Mouse (Mus musculus) limb, embryonic 13.5 days (tissue): ENCODE data around the gene Sept6. TPM values are rescaled to one million over a fixed set of nuclear protein-coding genes. Genes with fewer than 3 reads are reported as not detected.

Experiments
- ATAC-seq: fragments of 200-750 bp; cut with Nextera tagmentation; 2 replicates; pipeline ENCODE4 v1.8.0; 2017; ENCODE audit warnings: low read depth, moderate number of reproducible peaks, moderate TSS enrichment; ENCODE audit not compliant: low FRiP score
- H3K27ac ChIP-seq: fragments of 300-500 bp; sonication (generic); 2 replicates; pipeline ENCODE4 v1.5.1; 2015; ENCODE audit warnings: inconsistent platforms, mild to moderate bottlenecking, moderate library complexity
- H3K27me3 ChIP-seq: fragments of 300-500 bp; sonication (generic); 2 replicates; pipeline ENCODE4 v1.6.1; 2015; ENCODE audit warnings: mild to moderate bottlenecking, inconsistent platforms
- H3K36me3 ChIP-seq: fragments of 300-500 bp; sonication (generic); 2 replicates; pipeline ENCODE4 v1.6.1; 2015; ENCODE audit warnings: inconsistent platforms, mild to moderate bottlenecking, moderate library complexity
- H3K4me1 ChIP-seq: fragments of 300-500 bp; sonication (generic); 2 replicates; pipeline ENCODE4 v1.6.1; 2015; ENCODE audit warnings: inconsistent platforms
- H3K4me2 ChIP-seq: fragments of 300-500 bp; sonication (generic); replicated peaks from 2 replicates; pipeline ENCODE4 v1.6.1; 2015; ENCODE audit warnings: inconsistent platforms, mild to moderate bottlenecking, moderate library complexity
- H3K4me3 ChIP-seq: fragments of 300-500 bp; sonication (generic); 2 replicates; pipeline ENCODE4 v1.5.1; 2015; ENCODE audit warnings: moderate library complexity, mild to moderate bottlenecking, inconsistent platforms
- H3K9ac ChIP-seq: fragments of 300-500 bp; sonication (generic); 2 replicates; pipeline ENCODE4 v1.6.1; 2015; ENCODE audit warnings: mild to moderate bottlenecking, inconsistent platforms
- H3K9me3 ChIP-seq: fragments of 300-500 bp; sonication (generic); 2 replicates; pipeline ENCODE4 v1.6.1; 2016; ENCODE audit warnings: inconsistent platforms
- WGBS: fragments of 180-500 bp; shearing (Covaris S2); methylation state at CpG from one replicate; pipeline ENCODE4 v1.1.7; 2015; 5-methylcytosine and 5-hydroxymethylcytosine counted together
- polyA plus RNA-seq: library from polyadenylated mRNA; unstranded; fragments of >200 nt; fragmentation: Nextera tagmentation; extraction: Ambion mirVana; gene quantifications from 2 replicates; pipeline ENCODE4 v1.2.1, GENCODE M21; 2015

Sept6 gene
- polyA plus RNA-seq, 1 experiment from 2014 or later, result 75.9 TPM

DNA sequence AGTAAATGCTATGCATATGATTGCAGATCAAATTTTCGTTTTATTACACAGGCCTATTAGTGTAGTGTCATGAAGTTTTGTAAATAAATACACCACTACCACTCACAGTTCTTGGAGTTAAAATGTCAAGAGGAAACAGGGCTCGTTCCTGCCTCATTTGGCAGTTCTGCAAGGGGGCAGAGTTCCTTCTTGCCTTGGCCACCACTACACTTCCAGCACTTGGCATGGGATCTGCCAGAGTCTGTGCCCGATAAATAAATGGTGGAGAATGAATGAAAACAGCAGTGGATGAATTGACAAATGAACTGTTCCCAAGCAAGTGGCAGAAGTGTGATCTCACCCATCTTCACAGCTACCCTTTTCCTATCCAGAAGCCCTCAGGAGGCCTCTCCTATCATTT lies 6.6 kb downstream of the Sept6 start:
- Histone ChIP-seq H3K27ac (no peak overlapping the region; the same call in 1 of the 2 replicates), H3K4me3 (no peak overlapping the region), H3K9ac (no peak overlapping the region), H3K9me3 (no peaks in the 10 kb centered on the region), H3K27me3 (no peaks in the 10 kb centered on the region), H3K4me1 (peaks cover 40% of the 10 kb centered on the region), H3K36me3 (no peaks in the 10 kb centered on the region), H3K4me2 (peak overlapping the region; percentile 50; the same call in 1 of the 2 replicates)
- ATAC-seq, result no peak
- whole genome bisulfite sequencing, result 60% methylated on average over 3 of the region's 3 CpGs

DNA sequence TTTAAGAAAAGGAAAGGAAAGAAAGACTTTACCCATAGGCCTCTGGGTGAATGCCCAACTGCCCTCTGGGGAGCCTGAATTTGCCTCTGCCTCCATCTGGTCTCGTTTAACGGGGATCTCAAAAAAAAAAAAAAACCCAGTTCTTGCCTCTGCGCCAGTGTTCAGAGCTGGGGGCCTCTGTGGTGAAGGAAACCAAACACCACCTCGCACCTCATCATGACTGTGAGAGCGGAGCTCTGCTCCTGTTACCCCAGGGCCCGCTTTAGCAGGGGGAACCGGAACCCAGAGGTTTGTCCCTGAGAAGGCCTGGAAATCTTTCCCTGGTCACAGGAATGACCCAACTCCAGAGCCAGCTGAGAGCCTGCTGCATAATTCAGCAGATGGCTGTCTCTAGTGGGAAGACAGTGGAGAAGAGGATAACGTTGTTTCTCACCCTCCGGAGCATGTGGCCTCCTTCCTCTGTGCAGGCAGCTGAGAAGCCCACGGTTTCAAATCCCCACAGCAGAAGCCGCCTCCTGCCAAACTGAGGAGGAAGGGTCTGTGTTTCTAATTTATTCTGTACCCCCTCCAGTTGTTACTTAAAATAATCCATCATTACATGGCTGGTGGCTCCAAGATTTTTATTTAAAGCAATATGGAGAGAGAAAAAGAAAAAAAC lies 7.8 kb downstream of the Sept6 start:
- peak overlapping the region; percentile 50 for H3K4me2 ChIP-seq
- no peak overlapping the region; the same call in 1 of the 2 replicates for H3K4me3 ChIP-seq
- H3K27me3 ChIP-seq, result no peaks in the 10 kb centered on the region
- peak overlapping the region; percentile 19; the same call in 1 of the 2 replicates for H3K9ac ChIP-seq
- peaks cover 40% of the 10 kb centered on the region for H3K4me1 ChIP-seq
- no peaks in the 10 kb centered on the region for H3K9me3 ChIP-seq
- 26% methylated on average over 11 of the region's 11 CpGs for WGBS
- H3K36me3 ChIP-seq, result no peaks in the 10 kb centered on the region
- peak overlapping the region; percentile 91 for H3K27ac ChIP-seq
- ATAC-seq, result peak; percentile 92

DNA sequence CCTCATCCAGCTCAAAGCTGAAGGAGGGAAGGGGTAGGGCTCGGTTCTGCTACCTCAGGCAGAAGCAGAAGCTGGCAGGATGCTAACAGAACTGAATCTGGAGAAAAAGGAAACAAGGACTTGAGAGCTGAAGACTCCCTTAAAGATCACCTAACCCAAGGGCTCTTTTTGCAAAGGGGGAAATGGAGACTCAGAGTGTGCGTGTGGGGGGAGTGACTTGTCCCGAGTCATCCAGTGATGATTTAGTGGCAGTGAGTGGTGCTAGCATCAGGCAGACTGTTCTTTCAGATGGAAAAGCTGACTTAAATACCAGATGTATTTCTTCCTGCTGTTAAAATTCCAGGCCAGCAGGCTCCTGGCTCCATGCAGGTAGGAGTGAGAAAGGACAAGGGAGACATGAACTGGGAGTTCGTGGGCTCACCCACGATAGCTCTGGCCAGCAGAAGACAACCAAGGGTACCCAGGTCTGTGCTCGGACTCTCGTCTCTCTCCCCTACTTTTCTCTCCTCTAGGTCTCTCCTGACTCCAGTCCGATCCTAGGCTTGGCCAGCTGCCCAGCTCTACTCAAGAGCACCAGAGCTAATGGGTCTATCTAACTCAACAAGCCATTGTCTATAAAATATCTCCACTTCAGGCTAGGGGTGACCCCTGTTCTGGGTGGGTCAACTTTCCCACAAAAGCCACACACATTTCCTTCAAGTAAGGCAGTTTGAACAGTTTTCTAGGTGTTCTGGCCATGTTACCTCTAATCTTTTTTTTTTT lies 8.5 kb downstream of the Sept6 start:
- Histone ChIP-seq H3K27me3 (no peaks in the 10 kb centered on the region), H3K4me3 (no peak overlapping the region), H3K4me2 (peak overlapping the region; percentile 50), H3K27ac (peak overlapping the region; percentile 91), H3K36me3 (no peaks in the 10 kb centered on the region), H3K9ac (no peak overlapping the region), H3K9me3 (no peaks in the 10 kb centered on the region), H3K4me1 (peaks cover 40% of the 10 kb centered on the region)
- ATAC-seq, result peak; percentile 72
- WGBS, result 29% methylated on average over 8 of the region's 8 CpGs

DNA sequence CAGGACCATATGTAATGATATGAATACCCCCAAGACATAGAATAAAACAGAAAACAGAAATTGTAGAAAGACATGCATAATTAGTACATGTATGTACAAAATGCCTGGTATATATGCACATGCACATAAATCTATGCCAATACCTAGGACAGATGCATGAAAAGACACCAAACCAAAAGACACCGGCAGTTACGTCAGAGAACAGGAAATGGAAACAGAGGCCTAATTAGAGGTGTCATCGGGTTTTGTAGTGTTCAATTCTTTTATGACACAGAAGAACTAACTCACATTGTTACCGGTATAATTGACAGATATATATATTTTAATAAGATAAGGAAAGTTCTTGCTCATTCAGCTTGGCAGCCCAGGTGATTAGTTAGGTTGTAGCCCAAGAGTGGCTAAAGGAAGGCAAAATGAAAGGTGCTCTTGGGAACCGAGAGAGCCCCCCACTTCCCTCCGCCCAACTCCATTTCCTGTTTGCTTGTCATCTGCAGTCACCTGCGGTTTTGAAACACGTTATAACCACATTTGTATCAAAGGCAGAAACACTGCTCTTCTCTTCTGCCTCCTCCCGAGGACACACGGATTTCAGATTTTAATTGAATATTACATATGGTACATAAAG lies 10.9 kb downstream of the Sept6 start:
- Histone ChIP-seq H3K36me3 (no peaks in the 10 kb centered on the region), H3K27me3 (no peaks in the 10 kb centered on the region), H3K9me3 (no peaks in the 10 kb centered on the region), H3K27ac (no peak overlapping the region), H3K4me1 (peaks cover 23% of the 10 kb centered on the region), H3K9ac (no peak overlapping the region), H3K4me3 (no peak overlapping the region), H3K4me2 (no peak overlapping the region)
- no peak for ATAC-seq
- 76% methylated on average over 10 of the region's 10 CpGs for WGBS

DNA sequence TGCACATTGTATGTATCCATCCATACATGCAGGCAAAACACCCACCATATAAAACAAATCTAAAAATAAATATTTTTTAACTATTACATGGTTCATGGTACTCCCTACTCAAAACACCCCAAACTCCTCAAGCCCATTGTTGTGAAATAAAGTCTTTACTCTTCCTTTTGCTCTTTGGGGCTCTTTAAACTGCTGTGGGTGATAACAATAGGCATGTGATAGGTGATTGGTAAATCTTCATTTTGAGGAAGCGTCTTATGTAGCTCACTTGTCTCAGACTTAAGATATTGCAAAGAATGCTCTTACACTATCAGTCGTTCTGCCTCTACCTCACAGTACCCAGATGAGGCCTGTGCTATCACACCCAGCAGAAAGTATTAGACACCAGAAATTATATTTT lies 13.7 kb downstream of the Sept6 start:
- ATAC-seq, result no peak
- H3K27ac ChIP-seq, result no peak overlapping the region
- H3K36me3 ChIP-seq, result 0 out of 2 replicates have a peak, but pooled peaks cover 3% of the 10 kb centered on the region
- H3K4me3 ChIP-seq, result no peak overlapping the region
- peaks cover 4% of the 10 kb centered on the region; the same call in 1 of the 2 replicates for H3K4me1 ChIP-seq
- no peaks in the 10 kb centered on the region for H3K27me3 ChIP-seq
- WGBS, result 87% methylated on average over 2 of the region's 2 CpGs
- no peak overlapping the region for H3K9ac ChIP-seq
- H3K4me2 ChIP-seq, result no peak overlapping the region
- H3K9me3 ChIP-seq, result no peaks in the 10 kb centered on the region

DNA sequence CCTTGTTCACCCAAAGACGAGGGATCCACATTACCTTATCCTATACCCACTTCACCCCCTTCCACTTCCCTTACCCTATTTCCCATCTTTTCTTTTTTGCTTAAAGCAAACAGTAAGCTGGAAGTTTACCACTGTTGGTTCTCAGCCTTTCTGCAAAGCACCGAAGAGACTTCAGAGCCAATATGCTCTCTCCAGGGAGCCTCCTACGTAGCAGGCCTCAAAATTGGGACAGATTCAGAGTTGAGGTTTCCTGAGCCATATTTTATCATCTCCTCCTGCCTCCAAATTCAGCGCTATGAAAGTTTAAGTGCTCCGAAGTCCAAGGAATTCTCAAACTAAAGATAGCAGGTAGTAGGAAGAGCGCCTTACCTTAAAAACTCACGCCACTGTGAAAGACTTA lies 14.6 kb downstream of the Sept6 start:
- no peak overlapping the region for H3K27ac ChIP-seq
- no peak overlapping the region for H3K4me3 ChIP-seq
- H3K36me3 ChIP-seq, result 0 out of 2 replicates have a peak, but pooled peaks cover 3% of the 10 kb centered on the region
- no peak overlapping the region for H3K9ac ChIP-seq
- no peaks in the 10 kb centered on the region for H3K27me3 ChIP-seq
- H3K9me3 ChIP-seq, result no peaks in the 10 kb centered on the region
- H3K4me2 ChIP-seq, result no peak overlapping the region
- WGBS, result 86% methylated on average over 7 of the region's 7 CpGs
- ATAC-seq, result no peak
- H3K4me1 ChIP-seq, result no peaks in the 10 kb centered on the region

DNA sequence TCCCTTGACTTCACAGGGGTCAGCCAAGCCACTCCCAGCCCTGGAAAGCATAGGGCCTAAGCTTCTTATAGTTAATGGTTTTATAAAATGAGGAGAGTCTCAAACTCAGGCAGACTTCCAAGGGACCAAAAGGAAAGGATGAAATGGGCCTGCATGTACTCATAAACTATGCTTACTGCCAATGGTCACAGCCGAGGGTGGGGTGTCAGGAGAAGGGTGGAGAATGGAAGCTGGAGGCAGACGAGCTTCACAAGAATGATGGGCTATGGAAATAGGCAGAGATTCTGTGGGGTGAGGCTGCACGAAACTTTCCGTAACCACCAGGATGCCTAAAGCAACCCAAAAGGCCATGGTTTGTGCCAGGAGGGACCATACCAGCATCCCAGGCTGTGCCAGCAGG lies 15.3 kb downstream of the Sept6 start:
- no peak overlapping the region for H3K27ac ChIP-seq
- no peak overlapping the region for H3K4me2 ChIP-seq
- no peaks in the 10 kb centered on the region for H3K27me3 ChIP-seq
- 85% methylated on average over 4 of the region's 4 CpGs for WGBS
- no peak overlapping the region for H3K9ac ChIP-seq
- 0 out of 2 replicates have a peak, but pooled peaks cover 3% of the 10 kb centered on the region for H3K36me3 ChIP-seq
- H3K9me3 ChIP-seq, result no peaks in the 10 kb centered on the region
- ATAC-seq, result no peak
- no peak overlapping the region for H3K4me3 ChIP-seq
- H3K4me1 ChIP-seq, result no peaks in the 10 kb centered on the region

DNA sequence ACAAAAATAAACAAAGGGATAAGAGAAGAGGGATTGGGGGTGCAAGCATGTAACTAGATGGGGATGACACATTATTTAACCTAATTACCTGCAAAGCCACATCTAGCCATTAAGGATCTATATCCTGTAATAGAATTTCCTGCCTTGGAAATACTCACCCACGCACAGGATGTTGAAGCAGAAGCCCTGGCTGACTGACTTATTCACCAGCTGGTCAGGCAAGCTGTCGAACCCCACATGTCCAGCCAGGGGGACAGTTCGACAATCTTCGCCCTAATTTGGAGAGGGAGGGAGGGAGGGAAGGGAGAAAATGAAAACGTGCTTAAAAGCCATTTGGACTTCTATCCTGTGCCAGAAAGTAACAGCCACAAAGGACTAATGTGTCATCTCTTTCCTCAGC lies 16.7 kb downstream of the Sept6 start:
- H3K4me2 ChIP-seq, result no peak overlapping the region
- 0 out of 2 replicates have a peak, but pooled peaks cover 3% of the 10 kb centered on the region for H3K36me3 ChIP-seq
- ATAC-seq, result no peak
- H3K4me3 ChIP-seq, result no peak overlapping the region
- H3K9ac ChIP-seq, result no peak overlapping the region
- H3K27ac ChIP-seq, result no peak overlapping the region
- H3K27me3 ChIP-seq, result no peaks in the 10 kb centered on the region
- H3K9me3 ChIP-seq, result no peaks in the 10 kb centered on the region
- WGBS, result 54% methylated on average over 5 of the region's 5 CpGs
- no peaks in the 10 kb centered on the region for H3K4me1 ChIP-seq

DNA sequence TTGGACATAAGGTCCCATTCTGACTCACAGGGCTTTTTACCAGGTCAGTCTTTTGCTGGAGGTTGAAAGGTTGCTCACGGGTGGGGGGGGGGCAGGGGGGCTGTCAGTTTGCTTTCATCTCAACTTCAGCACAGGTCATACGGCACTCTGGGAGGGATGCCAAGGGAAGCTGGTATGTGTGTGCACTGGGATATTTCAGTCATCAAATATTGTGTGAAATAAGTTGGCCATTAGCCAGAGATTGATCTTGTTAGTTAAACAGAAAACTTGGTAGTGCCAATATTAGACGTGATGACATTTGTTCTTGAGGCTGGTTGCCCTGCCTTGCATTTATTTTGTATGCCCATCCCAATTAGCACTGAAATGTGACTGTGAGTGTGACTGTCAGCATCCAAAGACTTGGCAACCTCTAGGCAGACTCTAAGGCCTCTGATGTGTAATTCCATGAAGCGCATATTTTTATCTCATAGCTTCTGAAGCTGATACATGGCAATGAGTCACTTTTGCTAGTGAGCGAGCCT lies 18.6 kb downstream of the Sept6 start:
- H3K4me1 ChIP-seq, result no peaks in the 10 kb centered on the region
- no peaks in the 10 kb centered on the region for H3K9me3 ChIP-seq
- no peak overlapping the region for H3K9ac ChIP-seq
- no peaks in the 10 kb centered on the region for H3K27me3 ChIP-seq
- 78% methylated on average over 5 of the region's 5 CpGs for WGBS
- H3K36me3 ChIP-seq, result 0 out of 2 replicates have a peak, but pooled peaks cover 3% of the 10 kb centered on the region
- H3K4me3 ChIP-seq, result no peak overlapping the region
- no peak overlapping the region for H3K4me2 ChIP-seq
- no peak overlapping the region for H3K27ac ChIP-seq
- ATAC-seq, result no peak

DNA sequence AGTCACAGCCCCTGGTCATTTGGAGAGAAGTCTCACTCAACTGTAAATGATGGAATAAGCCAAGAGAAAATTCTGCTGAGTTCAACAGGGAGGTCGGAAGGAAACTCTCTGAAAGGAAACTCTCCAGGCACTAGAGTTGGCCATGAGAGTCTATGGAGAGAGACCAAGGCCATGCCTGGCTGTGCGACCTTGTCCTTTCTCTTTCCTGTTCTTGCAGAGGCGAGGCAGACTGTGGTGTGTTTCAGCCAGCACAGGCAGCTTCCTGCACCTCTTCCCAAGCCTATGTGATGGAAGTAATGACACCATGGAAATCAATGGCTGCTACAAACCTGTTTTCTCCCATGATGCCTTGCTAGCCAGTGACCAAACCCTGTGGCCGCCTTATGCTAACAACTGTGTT lies 20.4 kb downstream of the Sept6 start:
- Histone ChIP-seq H3K4me1 (no peaks in the 10 kb centered on the region), H3K27me3 (no peaks in the 10 kb centered on the region), H3K36me3 (peaks cover 3% of the 10 kb centered on the region; the same call in 1 of the 2 replicates), H3K9me3 (no peaks in the 10 kb centered on the region), H3K27ac (no peak overlapping the region), H3K9ac (no peak overlapping the region), H3K4me2 (no peak overlapping the region), H3K4me3 (no peak overlapping the region)
- ATAC-seq, result no peak
- 91% methylated on average over 4 of the region's 4 CpGs for WGBS

DNA sequence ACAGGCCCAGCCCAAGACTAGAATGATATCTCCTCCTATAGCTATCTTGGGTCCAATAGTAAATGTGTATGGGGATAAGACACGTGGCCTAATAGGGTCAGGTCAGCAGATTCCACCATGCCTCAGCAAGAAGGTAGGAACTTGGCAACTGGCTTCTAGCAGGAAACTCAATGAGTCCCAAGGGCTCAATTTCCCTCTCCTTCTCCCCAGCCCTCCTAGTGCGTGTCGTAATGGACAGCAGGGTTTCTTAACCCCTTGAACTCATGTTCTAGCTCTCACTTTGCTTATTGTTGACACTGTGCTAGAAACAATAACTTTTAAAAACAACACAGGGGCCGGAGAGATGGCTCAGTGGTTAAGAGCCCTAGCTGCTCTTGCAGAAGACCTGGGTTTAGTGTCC lies 22.1 kb downstream of the Sept6 start:
- no peaks in the 10 kb centered on the region for H3K4me1 ChIP-seq
- H3K4me2 ChIP-seq, result no peak overlapping the region
- H3K9ac ChIP-seq, result no peak overlapping the region
- H3K27ac ChIP-seq, result no peak overlapping the region
- H3K9me3 ChIP-seq, result no peaks in the 10 kb centered on the region
- H3K4me3 ChIP-seq, result no peak overlapping the region
- no peak for ATAC-seq
- no peaks in the 10 kb centered on the region for H3K27me3 ChIP-seq
- 59% methylated on average over 4 of the region's 4 CpGs for WGBS
- H3K36me3 ChIP-seq, result peaks cover 3% of the 10 kb centered on the region

DNA sequence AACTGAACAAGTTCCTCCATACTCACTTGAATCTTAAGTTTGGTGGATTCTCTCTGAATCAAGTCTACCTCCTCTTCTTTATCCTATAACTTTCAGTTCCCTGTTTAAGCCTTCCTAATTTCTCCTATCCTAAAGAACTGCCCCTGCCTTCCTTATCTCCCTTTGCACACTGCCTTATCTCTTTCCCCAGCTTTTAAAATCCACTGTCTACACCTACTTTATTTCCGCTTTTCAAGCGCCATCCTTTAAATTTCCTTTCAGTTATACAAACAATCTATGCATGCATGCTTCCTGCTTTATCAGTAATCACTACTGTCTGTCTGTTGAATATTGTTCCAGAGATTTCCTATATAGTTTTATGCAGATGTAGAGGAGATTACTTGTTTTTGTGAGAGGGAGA lies 34.9 kb downstream of the Sept6 start:
- H3K36me3 ChIP-seq, result peaks cover 11% of the 10 kb centered on the region; the same call in 1 of the 2 replicates

More for the DNA sequence above, 34.9 kb downstream of the Sept6 start:
- Histone ChIP-seq H3K27me3 (no peaks in the 10 kb centered on the region), H3K27ac (no peak overlapping the region), H3K9me3 (no peaks in the 10 kb centered on the region), H3K4me2 (no peak overlapping the region), H3K4me3 (no peak overlapping the region), H3K9ac (no peak overlapping the region), H3K4me1 (no peaks in the 10 kb centered on the region)
- 89% methylated on average over 2 of the region's 2 CpGs for WGBS
- ATAC-seq, result no peak
